Mouse (Mus musculus): ENCODE results near the gene Adam29. TPM values are rescaled to one million over a fixed set of nuclear protein-coding genes. Genes with fewer than 3 reads are reported as not detected.

Adam29 gene
- total RNA-seq (2023) = not detected

GRCm38 (mm10) chr8:55906848-55907247 lies at the start of gene Adam29:
Adam29 (minus strand) TSS chr8:55906948.

GRCm38 (mm10) chr8:55939870-55940525 lies 33.2 kb upstream of the Adam29 start, which contains the start of gene Glra3:
Glra3 (plus strand) TSS chr8:55940460.

Other genes starting within 250 kb of the Adam29 start
- under 1 TPM in 1 of 2 experiments, not detected in 1; 0.09 TPM for gene Glra3, start 33.5 kb upstream of the Adam29 start, total RNA-seq (2023)

Measured in neutrophil, adult 83 days (primary cell).